Mouse (Mus musculus): Measurements from ENCODE around the gene Ensa. TPM values are rescaled to one million over a fixed set of nuclear protein-coding genes. Genes with fewer than 3 reads are reported as not detected.
"Not testable (repeated sequence)": the region's sequence is repeated elsewhere in the genome, so short reads cannot be mapped to it uniquely, and the experiment has no call there.

Gene Ensa
- polyA plus RNA-seq, 1 experiment from 2014 or later, result 84.4 TPM

GRCm38 (mm10) chr3:95618511-95618910 is 6.3 kb upstream of the Ensa start:
- no peak for ATAC-seq (ENCODE audit: insufficient read depth, low FRiP score, low TSS enrichment)
- Histone ChIP-seq H3K4me1 (ENCODE audit: control insufficient read depth, insufficient read depth, low read length) (no peaks in the 10 kb centered on the region), H3K27ac (ENCODE audit: low read depth, low read length) (no peak overlapping the region), H3K4me2 (ENCODE audit: low read depth) (no peak overlapping the region), H3K27me3 (ENCODE audit: control insufficient read depth, insufficient read depth, low read length) (no peaks in the 10 kb centered on the region), H3K36me3 (ENCODE audit: control insufficient read depth, insufficient read depth, low read length) (0 out of 2 replicates have a peak, but pooled peaks cover 2% of the 10 kb centered on the region), H3K4me3 (ENCODE audit: low read depth, low read length) (no peak overlapping the region), H3K9me3 (ENCODE audit: control insufficient read depth, low read length) (no peaks in the 10 kb centered on the region), H3K9ac (ENCODE audit: low read length) (no peak overlapping the region)
- no peak for DNase-seq (ENCODE audit: low spot score)
- 92% methylated on average over 1 of the region's 1 CpGs for WGBS

- H3K9me3 ChIP-seq (ENCODE audit: control insufficient read depth, low read length), result no peaks in the 10 kb centered on the region
- H3K36me3 ChIP-seq (ENCODE audit: control insufficient read depth, insufficient read depth, low read length), result 0 out of 2 replicates have a peak, but pooled peaks cover 2% of the 10 kb centered on the region
- no peaks in the 10 kb centered on the region for H3K27me3 ChIP-seq (ENCODE audit: control insufficient read depth, insufficient read depth, low read length)
- H3K27ac ChIP-seq (ENCODE audit: low read depth, low read length), result no peak overlapping the region
- peaks cover 3% of the 10 kb centered on the region for H3K4me1 ChIP-seq (ENCODE audit: control insufficient read depth, insufficient read depth, low read length)
- H3K9ac ChIP-seq (ENCODE audit: low read length), result no peak overlapping the region
- no peak overlapping the region for H3K4me3 ChIP-seq (ENCODE audit: low read depth, low read length)
- no peak overlapping the region for H3K4me2 ChIP-seq (ENCODE audit: low read depth)
- 81% methylated on average over 1 of the region's 1 CpGs for WGBS
- DNase-seq (ENCODE audit: low spot score) (no peak), ATAC-seq (ENCODE audit: insufficient read depth, low FRiP score, low TSS enrichment) (no peak)
These were observed 3.6 kb upstream of the Ensa start for GRCm38 (mm10) chr3:95621241-95621640.

GRCm38 (mm10) chr3:95622421-95622820 is 2.4 kb upstream of the Ensa start:
- H3K36me3 ChIP-seq (ENCODE audit: control insufficient read depth, insufficient read depth, low read length); ATAC-seq (ENCODE audit: insufficient read depth, low FRiP score, low TSS enrichment); DNase-seq (ENCODE audit: low spot score); H3K4me1 ChIP-seq (ENCODE audit: control insufficient read depth, insufficient read depth, low read length); H3K9me3 ChIP-seq (ENCODE audit: control insufficient read depth, low read length); H3K9ac ChIP-seq (ENCODE audit: low read length); H3K4me3 ChIP-seq (ENCODE audit: low read depth, low read length); H3K4me2 ChIP-seq (ENCODE audit: low read depth); H3K27me3 ChIP-seq (ENCODE audit: control insufficient read depth, insufficient read depth, low read length); H3K27ac ChIP-seq (ENCODE audit: low read depth, low read length): not testable (repeated sequence)
- 92% methylated on average over 18 of the region's 20 CpGs for WGBS

GRCm38 (mm10) chr3:95623551-95623950 is 1.2 kb upstream of the Ensa start:
- no peaks in the 10 kb centered on the region for H3K27me3 ChIP-seq (ENCODE audit: control insufficient read depth, insufficient read depth, low read length)
- H3K4me1 ChIP-seq (ENCODE audit: control insufficient read depth, insufficient read depth, low read length), result peaks cover 8% of the 10 kb centered on the region
- H3K4me3 ChIP-seq (ENCODE audit: low read depth, low read length), result no peak overlapping the region
- H3K4me2 ChIP-seq (ENCODE audit: low read depth), result no peak overlapping the region
- H3K9ac ChIP-seq (ENCODE audit: low read length), result no peak overlapping the region
- ATAC-seq (ENCODE audit: insufficient read depth, low FRiP score, low TSS enrichment), result no peak
- 47% methylated on average over 2 of the region's 2 CpGs for WGBS
- no peak for DNase-seq (ENCODE audit: low spot score)
- H3K27ac ChIP-seq (ENCODE audit: low read depth, low read length), result no peak overlapping the region
- no peaks in the 10 kb centered on the region for H3K9me3 ChIP-seq (ENCODE audit: control insufficient read depth, low read length)
- H3K36me3 ChIP-seq (ENCODE audit: control insufficient read depth, insufficient read depth, low read length), result peaks cover 11% of the 10 kb centered on the region

GRCm38 (mm10) chr3:95623991-95624515 is 740 bp upstream of the Ensa start:
- not testable (repeated sequence) for H3K9ac ChIP-seq (ENCODE audit: low read length); ATAC-seq (ENCODE audit: insufficient read depth, low FRiP score, low TSS enrichment); H3K27me3 ChIP-seq (ENCODE audit: control insufficient read depth, insufficient read depth, low read length); H3K9me3 ChIP-seq (ENCODE audit: control insufficient read depth, low read length); H3K4me1 ChIP-seq (ENCODE audit: control insufficient read depth, insufficient read depth, low read length); DNase-seq (ENCODE audit: low spot score)
- Histone ChIP-seq H3K36me3 (ENCODE audit: control insufficient read depth, insufficient read depth, low read length) (peaks cover 16% of the 10 kb centered on the region), H3K4me2 (ENCODE audit: low read depth) (peak overlapping the region; percentile 41), H3K27ac (ENCODE audit: low read depth, low read length) (peak overlapping the region; percentile 81; the same call in 1 of the 2 replicates), H3K4me3 (ENCODE audit: low read depth, low read length) (peak overlapping the region; percentile 67)
- 66% methylated on average over 5 of the region's 5 CpGs for WGBS

- ATAC-seq (ENCODE audit: insufficient read depth, low FRiP score, low TSS enrichment), result no peak
- H3K4me2 ChIP-seq (ENCODE audit: low read depth), result no peak overlapping the region
- H3K27me3 ChIP-seq (ENCODE audit: control insufficient read depth, insufficient read depth, low read length), result no peaks in the 10 kb centered on the region
- no peak overlapping the region for H3K4me3 ChIP-seq (ENCODE audit: low read depth, low read length)
- no peak overlapping the region for H3K27ac ChIP-seq (ENCODE audit: low read depth, low read length)
- H3K4me1 ChIP-seq (ENCODE audit: control insufficient read depth, insufficient read depth, low read length), result peaks cover 8% of the 10 kb centered on the region
- H3K36me3 ChIP-seq (ENCODE audit: control insufficient read depth, insufficient read depth, low read length), result peaks cover 25% of the 10 kb centered on the region
- H3K9me3 ChIP-seq (ENCODE audit: control insufficient read depth, low read length), result no peaks in the 10 kb centered on the region
- no peak for DNase-seq (ENCODE audit: low spot score)
- H3K9ac ChIP-seq (ENCODE audit: low read length), result no peak overlapping the region
- WGBS, result 93% methylated on average over 5 of the region's 5 CpGs
These were observed 3.0 kb downstream of the Ensa start for GRCm38 (mm10) chr3:95627763-95628162.

GRCm38 (mm10) chr3:95629755-95630154 is 5.0 kb downstream of the Ensa start:
- Histone ChIP-seq H3K4me3 (ENCODE audit: low read depth, low read length) (no peak overlapping the region), H3K9ac (ENCODE audit: low read length) (no peak overlapping the region), H3K4me1 (ENCODE audit: control insufficient read depth, insufficient read depth, low read length) (peaks cover 8% of the 10 kb centered on the region), H3K27me3 (ENCODE audit: control insufficient read depth, insufficient read depth, low read length) (no peaks in the 10 kb centered on the region), H3K27ac (ENCODE audit: low read depth, low read length) (no peak overlapping the region), H3K4me2 (ENCODE audit: low read depth) (no peak overlapping the region), H3K9me3 (ENCODE audit: control insufficient read depth, low read length) (no peaks in the 10 kb centered on the region), H3K36me3 (ENCODE audit: control insufficient read depth, insufficient read depth, low read length) (peaks cover 25% of the 10 kb centered on the region)
- WGBS, result 87% methylated on average over 4 of the region's 4 CpGs
- DNase-seq (ENCODE audit: low spot score) (no peak), ATAC-seq (ENCODE audit: insufficient read depth, low FRiP score, low TSS enrichment) (no peak)

- peaks cover 8% of the 10 kb centered on the region for H3K4me1 ChIP-seq (ENCODE audit: control insufficient read depth, insufficient read depth, low read length)
- no peak overlapping the region for H3K4me2 ChIP-seq (ENCODE audit: low read depth)
- H3K27ac ChIP-seq (ENCODE audit: low read depth, low read length), result no peak overlapping the region
- ATAC-seq (ENCODE audit: insufficient read depth, low FRiP score, low TSS enrichment) (no peak), DNase-seq (ENCODE audit: low spot score) (no peak)
- 93% methylated on average over 3 of the region's 3 CpGs for WGBS
- H3K4me3 ChIP-seq (ENCODE audit: low read depth, low read length), result no peak overlapping the region
- no peaks in the 10 kb centered on the region for H3K27me3 ChIP-seq (ENCODE audit: control insufficient read depth, insufficient read depth, low read length)
- H3K9me3 ChIP-seq (ENCODE audit: control insufficient read depth, low read length), result no peaks in the 10 kb centered on the region
- H3K36me3 ChIP-seq (ENCODE audit: control insufficient read depth, insufficient read depth, low read length), result peaks cover 25% of the 10 kb centered on the region
- H3K9ac ChIP-seq (ENCODE audit: low read length), result no peak overlapping the region
These were observed 6.1 kb downstream of the Ensa start for GRCm38 (mm10) chr3:95630856-95631255.

- Histone ChIP-seq H3K9ac (ENCODE audit: low read length) (no peak overlapping the region), H3K4me1 (ENCODE audit: control insufficient read depth, insufficient read depth, low read length) (peaks cover 4% of the 10 kb centered on the region), H3K36me3 (ENCODE audit: control insufficient read depth, insufficient read depth, low read length) (peaks cover 27% of the 10 kb centered on the region), H3K27ac (ENCODE audit: low read depth, low read length) (no peak overlapping the region), H3K4me2 (ENCODE audit: low read depth) (no peak overlapping the region), H3K9me3 (ENCODE audit: control insufficient read depth, low read length) (no peaks in the 10 kb centered on the region), H3K4me3 (ENCODE audit: low read depth, low read length) (no peak overlapping the region), H3K27me3 (ENCODE audit: control insufficient read depth, insufficient read depth, low read length) (no peaks in the 10 kb centered on the region)
- WGBS, result 84% methylated on average over 6 of the region's 6 CpGs
- ATAC-seq (ENCODE audit: insufficient read depth, low FRiP score, low TSS enrichment), result no peak
- DNase-seq (ENCODE audit: low spot score), result no peak
These were observed 6.5 kb downstream of the Ensa start for GRCm38 (mm10) chr3:95631304-95631703.

Measured in neural tube, embryonic 11.5 days (tissue).